Mouse (Mus musculus): Measurements from ENCODE around the gene Bri3.

Gene Bri3

DNA sequence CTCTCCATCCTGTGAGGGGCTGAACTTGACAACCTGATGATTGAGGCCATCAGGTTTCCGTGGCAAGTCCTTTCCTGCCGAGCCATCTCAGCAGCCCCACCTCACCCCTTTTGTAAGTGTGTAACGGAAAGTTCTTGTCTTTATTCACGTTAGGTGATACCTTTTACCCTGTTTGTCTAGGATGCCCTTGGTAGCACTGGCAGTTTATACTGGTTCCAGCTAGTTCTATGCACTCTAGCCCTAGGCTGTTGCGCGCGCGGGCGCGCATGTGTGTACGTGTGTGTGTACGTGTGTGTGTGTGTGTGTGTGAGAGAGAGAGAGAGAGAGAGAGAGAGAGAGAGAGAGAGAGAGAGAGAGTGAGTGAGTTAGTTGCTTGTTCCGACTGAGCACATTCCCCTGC, 19.3 kb downstream of the Bri3 start:
- DNase-seq = no peak

DNA sequence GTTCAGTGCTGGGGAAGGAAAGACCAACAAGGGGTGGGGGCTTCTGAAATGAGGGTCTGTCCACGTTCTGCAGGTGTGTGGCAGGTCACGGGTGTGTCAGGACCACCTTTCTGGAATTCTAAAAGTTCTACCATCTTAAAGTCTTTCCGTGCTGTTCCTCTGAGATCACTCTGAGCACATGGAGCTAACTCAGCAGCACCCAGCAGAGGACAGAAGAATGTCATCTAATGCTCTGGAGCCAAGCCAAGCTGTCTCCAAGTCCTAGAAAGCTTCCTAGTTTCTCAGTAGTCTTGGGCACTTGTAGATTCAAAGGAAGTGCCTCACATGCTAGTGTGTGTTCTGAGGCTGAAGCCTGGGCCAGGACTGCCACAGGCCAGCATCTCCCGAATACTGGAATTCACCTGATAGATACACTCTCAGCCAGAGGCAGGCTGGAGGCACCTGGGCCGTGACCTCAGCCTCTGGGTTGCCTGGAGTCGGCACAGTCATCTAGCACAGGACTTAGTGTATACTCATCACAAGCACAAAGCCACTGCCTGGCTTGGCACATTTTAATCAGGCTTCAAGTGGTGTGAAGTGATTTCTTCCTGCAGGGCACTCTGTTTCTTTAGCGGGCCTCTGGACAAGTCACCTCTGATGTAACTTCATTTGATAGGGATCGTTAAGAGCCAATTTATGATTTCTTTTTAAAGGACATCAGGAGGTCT, 23.5 kb downstream of the Bri3 start:
- no peak for DNase-seq

DNA sequence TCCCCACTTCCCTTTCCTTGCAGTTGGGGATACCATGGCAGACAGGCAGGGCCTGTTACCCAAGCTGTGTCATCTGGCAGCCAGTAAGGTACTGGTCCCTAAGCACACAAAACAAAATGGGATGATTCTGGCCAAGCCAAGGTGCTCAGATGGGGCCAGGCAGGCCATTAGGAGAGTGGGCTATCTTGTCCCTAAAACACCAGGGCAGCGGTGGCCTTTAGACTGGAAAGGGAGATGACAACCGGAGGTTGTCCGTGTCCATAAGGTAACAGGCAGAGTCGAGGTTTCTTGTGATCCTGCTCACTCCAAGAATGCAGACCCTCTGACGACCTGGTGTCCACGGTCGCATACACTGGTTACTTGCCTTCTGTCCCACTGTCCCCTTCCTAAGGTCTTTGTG, 25.7 kb downstream of the Bri3 start:
- DNase-seq = no peak

DNA sequence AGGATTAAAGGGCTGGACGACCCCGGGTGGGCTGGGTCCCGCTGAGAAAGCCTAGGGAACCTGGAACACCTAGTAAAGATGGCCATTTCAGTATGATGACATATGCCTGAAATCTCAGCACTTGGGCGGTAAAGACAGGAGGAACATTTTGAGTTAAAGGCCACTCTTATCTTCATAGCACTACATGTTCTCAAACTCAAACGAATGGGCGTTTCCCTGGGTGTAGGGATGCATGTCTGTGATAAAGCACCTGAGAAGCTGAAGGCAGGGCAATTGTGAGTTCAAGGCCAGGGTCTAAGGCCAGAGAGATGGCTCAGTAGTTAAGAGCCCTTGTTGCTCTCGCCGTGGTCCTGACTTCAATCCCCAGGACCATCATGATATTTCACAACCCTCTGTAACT, 26.2 kb downstream of the Bri3 start:
- no peak for DNase-seq

DNA sequence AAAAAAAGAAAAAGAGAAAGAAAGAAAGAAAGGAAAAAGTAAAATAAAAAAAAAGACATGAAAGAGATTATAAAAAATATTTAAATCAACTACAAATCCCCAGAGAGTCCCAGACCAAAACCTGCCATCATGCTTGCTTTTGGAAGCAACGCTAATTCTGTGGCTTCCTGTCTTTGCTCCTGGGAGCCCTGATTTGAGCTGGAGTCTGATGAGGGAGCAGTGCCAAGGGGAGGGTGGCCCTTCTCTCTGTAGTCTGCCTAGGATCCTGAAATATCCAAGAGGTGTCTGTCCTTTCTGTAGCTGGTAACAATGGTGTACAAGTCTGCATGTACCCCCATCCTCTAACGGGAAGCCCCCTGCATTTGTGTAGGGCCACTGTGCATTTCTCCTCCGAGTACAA, 26.9 kb downstream of the Bri3 start:
- no peak for DNase-seq

DNA sequence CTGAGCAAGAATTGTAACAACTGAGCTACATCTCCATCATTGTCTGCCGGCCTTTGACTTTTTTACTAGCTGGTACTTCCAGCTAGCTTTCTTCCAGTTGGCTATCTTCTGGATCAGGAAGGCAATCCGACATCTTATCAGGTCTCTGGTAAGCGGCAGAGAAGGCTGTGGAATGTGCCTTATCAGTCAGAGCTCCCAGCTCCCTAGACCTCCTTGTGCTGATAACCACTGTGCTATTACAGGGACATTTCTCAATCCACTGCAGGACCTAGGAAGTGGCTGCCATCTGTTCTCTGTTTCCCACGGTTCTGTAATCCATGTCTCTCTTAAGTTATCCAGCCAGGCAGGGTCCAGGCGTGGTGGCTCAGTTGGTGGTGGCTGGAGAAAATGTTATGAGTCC, 27.5 kb downstream of the Bri3 start:
- DNase-seq = no peak

DNA sequence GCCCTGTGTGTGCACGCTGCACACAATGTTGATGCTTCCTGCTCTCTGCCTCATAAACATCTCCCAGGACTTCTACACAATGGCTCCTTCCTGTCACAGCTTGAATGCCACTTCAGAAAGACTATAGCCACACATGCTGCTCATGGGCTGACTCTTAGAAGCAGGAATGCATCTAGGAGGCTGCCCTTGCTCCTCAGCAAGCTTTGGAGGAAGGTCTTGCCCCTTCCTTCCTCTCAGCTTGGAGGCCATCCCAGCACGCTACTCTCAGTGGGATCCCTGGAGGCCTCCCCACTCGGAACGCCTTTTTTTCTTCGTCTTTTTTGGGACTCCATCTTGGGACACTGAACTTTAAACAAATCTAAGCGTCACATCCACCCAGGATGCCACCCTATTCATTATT, 30.7 kb downstream of the Bri3 start:
- DNase-seq = no peak

DNA sequence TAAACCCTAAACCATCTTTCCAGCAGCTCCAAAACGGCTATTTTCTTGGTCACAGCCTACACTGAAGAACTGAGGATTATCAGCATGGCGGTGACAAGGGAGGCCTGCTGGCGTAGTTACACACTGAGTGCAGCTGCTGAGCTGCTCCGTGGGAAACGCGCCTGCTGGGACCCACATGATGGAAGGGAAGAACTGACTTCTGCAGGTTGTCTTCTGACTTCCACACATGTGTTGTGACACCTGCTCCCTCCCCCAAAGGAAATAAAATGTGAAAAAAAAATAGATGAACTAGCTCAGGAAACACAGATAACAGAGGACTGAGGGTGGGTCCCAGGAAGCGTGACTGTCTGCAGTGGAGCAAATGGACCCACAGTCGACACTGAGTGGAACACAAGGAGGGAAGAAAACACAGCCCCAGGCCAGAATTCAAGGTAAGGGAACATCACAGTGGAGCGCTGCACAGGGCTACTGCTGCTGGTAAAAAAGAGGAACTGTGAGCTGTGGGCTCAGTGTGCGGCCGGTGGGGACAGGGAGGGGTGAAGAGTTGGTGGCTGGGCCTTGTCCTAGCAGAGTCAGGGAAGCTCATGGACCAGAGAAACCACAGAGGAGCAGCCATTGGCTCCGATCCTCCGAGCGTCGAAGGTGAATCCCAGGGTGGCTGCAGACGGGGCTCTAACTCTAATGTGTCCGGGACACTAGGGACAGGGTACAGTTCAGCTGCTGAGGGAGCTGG, 32.8 kb downstream of the Bri3 start:
- no peak for DNase-seq

DNA sequence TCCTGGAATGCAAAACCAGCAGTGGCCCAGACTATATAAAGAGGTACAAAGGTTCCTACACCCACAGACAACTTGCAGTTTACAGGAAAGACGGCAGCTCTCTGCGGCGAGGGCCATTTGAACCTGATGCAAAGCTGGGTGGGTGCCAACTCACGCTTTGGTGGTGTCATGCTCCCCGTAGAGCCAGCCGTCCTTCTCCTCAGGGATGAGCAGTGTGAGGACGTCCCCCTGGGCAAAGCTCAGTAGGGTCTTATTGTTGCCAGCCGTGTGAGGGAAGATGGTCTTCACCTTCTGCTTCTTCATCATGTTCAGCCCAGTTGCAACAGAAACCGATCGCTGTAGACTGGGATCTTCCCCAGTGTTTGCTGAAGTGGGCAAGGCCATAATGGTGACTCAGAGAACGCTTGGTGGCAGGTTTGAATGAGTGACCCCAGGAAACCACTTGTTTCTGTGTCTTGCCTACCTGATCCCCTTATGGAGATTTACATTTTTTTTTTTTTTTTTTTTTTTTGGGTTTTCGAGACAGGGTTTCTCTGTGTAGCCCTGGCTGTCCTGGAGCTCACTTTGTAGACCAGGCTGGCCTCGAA, 34.2 kb downstream of the Bri3 start:
- no peak for DNase-seq

DNA sequence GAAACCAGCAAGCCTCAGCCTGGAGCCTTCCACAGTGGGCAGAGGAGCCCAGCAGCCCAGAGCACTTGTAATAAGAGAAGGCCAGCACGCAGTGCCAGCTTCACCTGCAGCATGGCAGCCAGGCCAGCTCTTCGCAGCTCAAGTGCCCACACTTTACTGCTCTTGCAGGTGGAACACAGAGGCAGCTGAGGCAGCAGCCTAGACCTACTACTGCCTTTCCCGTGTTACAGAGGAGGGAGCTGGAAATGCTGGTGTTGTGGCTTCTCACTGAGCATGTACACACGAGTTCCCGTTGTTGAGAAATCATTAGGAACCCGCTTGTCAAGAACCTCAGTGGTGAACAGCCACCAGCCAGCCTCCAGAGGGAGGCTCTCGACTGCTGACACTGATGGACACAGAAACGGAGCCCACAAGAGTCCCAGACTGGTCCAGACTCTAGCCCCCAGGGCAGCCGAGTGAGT, 34.9 kb downstream of the Bri3 start:
- DNase-seq = no peak

DNA sequence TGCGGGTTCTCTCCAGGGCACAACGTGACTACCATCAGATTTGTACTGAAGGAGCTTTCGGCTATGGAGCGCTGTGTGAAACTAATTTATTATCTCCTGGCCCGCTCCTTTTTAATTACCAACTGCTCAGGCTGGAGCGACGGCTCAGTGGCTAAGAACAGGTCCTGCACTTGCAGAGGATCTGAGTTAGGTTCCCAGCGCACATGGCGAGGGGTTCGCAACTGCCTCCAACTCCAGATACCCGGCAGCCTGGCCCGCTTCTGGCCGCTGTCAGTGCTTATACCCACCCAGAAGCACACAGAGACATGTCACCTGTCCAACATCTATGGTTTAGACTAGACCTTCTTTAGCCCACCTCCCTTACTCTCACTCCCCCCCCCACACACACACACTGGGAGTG, 35.7 kb downstream of the Bri3 start:
- no peak for DNase-seq

DNA sequence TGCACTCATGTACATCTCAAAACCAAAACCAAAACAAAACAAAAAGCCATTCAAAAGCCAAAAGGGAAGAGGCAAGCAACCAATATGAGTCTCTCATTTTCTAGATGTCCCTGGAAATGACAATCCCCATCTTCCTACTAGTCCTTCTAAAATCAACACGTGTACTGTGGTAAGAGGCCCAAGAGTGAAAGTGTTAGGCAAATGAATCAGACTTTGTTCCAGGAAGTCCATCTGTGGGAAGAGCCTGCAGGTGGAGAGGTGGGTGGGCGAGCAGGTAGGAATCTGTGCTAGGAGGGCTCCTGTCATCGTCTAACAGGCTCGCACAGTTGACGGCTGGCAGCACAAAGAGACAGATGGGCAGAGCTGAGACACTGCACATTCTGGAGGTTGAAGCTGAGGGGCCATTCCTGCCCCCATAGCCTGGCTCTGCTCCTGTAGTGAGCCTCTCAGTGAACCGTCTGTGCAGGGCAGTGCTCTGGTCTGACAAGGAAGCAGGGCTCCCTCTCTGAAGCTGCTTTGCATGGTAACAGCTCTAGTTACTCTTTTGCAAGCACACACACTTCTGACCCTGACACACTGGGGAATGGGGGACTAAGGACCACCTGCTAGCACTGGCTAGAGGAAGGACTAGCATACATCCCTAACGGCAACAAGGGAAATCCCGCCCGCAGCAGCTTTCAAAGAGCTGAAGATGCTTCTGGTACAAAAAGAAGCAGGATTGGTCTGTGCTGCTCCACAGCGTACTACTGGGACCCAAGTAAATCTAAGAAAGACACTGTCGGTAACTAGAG, 38.4 kb downstream of the Bri3 start:
- DNase-seq = no peak

DNA sequence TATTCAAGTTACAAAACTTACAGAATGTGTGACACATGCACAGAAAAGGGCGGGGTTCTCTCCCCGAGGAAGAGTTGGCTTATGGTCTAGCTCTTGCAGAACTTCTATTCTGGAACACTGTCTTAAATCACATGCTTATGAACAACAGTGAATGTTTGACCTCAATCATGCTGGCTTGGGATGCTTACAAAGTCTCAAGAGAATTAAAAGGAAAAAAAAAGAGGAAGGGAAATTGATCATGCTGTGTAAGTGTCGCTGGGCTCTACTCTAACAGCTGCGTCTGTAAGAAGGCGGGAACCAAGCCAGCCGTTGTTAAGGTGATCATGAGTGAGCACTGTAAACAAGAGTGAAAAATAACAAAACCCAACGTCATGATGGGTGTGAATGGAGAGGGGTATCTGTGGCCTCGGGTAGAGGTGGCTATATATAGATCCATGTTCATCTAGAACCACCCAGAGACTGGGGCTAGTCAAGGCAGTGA, 39.4 kb downstream of the Bri3 start:
- no peak for DNase-seq

DNA sequence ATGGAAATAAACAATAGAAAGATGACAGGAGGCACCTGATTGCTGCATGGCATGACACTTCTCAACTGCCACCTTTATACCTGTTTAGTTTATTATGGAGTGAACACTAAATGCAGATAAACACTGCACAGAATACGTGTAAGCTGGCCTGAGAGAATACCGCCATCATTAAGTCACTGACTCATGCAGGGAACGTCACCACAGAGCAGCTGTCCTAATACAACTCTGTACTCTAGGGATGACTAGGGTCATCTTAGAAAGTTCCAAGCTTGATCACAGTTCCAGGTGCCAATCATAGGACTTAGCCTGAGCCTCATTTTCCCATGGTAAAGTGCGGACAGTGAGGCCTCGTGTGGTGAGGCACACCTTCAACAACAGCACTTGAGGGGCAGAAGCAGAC, 40.4 kb downstream of the Bri3 start:
- DNase-seq = no peak

DNA sequence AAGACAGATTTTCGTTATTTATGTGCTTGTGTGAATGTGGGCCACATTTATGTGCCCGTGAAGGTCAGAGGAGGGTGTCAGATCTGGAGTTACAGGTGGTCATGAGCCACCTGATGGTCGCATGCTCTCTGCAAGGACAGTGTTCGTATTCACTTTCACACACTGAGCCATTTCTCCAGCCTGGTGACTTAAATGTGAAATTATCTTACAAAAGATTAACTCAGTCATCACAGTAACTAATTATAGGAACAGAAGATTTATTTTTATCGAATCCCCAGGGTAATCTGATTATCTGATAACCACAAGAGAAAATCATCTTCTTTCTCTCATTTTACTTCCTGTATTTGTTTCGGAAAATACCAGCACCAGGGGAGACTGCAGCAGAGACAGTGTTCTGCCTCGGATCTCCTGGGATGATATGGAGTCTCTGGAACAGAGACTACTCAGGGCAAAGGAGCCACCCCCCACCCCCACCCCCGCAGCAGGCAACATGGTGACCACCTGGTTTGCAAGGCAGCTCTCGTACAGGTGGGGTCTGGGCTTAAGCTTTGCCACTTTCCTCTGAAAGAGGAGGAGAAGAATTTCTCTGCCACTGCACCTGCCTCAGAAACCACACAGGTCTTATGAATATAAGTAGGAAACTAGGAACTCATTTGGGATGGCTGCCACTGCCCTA, 42.5 kb downstream of the Bri3 start:
- no peak for DNase-seq

DNA sequence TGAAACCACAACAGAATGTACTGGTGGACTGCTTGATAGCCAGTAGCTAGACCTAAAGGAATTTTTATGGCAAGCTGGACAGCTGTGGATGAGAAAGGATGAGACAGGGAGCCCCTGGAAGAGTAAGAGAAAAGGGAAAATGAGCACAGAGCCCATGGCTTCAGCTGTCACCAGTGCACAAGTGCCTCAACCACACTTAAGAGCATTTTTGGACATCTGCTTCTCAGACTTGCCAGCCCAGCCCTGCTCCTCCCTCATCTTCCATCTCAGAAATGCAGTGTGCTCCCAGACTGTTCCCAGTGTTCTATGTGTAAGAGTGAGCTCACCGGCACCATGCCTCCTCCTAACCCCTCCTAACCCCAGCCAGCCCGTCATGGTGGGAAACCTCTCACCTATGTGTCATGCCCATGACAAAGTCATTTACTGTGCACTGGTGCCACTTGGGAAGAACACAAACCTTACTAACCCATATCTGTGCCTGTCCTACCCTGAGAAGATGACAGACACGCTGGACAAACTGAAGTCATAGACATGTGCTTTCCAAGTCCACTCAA, 43.1 kb downstream of the Bri3 start:
- no peak for DNase-seq

DNA sequence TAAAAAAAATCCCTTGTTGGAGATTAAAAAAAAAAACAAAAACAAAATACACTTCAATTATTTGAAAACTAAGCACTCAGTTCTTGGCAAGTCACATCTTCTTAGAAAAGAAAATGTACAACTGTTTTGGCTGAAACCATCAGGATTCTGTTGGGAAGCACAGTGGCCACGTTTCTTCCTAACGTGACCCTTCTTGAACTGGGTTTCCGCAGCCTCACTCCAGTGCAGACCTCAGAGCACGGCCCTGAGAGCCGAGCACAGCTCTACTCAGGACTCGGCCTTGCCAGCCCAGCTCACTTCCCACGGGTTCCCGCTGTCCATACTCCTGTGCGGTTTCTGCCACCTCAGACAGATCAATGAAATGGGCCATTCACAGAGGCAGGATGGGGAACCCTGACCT, 44.2 kb downstream of the Bri3 start:
- no peak for DNase-seq

DNA sequence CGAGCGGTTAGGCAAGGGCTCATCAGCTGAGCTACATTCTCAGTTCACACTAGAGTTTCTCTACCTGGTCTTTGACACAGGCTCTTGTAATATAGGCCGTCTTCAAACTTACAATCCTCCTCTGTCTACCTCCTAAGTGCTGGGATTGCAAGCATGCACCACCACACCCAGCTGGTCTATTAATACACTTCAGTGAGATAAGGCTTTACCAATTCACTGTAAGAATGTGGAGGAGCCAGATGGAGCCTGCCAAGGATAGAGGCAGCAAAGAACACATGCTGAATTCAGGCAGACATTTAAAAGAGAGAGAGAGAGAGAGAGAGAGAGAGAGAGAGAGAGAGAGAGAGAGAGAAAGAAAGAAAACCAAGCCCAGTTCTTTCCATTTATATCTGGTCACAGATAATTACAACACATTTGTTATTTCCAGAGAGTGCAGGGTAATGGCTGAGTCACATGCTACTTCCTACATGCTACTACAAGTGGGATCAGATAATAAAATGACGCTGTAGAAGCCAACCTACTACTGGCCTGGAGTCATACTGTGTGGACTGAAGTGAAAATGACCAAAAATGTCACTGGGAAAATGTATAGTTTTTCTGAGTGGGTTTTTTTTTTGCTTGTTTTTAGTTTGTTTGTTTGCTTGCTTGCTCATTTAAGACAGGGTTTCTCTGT, 45.7 kb downstream of the Bri3 start:
- DNase-seq = no peak

DNA sequence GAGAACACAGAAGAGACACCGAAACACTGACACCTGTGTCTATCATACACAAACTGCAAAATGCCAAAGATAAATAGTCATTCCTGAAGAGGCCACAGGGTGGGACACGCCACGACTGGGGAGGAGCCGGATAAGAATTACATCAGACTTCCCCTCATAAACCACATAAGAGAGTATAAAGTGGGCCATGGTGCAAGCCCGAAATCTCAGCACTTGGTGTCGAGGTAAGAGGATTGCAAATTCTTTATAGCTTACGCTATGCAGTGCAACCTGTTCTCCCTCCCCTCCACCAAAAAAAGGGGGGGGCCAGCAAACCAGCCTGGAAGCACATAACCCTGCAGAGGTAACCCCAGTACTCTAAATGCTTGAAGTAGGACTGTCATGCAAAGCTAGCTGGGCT, 50.7 kb downstream of the Bri3 start:
- DNase-seq = no peak

DNA sequence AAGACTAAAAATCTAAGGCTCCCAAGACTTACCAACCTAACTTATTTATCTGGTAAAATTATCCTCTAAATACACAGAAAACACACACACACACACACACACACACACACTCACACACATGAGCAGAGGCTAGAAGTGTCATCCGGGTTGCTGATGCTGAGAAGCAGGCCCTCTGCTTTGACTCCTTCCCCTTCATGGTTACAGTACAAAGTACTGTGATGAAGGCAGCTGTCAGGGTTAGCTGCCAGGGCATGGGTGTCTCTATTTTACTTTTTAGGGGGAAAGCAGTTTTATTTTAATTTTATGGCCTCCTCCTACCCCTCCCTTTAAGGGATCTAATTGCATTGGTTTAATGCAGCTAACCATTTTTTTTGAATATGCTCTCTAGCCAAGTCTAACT, 51.1 kb downstream of the Bri3 start:
- no peak for DNase-seq

DNA sequence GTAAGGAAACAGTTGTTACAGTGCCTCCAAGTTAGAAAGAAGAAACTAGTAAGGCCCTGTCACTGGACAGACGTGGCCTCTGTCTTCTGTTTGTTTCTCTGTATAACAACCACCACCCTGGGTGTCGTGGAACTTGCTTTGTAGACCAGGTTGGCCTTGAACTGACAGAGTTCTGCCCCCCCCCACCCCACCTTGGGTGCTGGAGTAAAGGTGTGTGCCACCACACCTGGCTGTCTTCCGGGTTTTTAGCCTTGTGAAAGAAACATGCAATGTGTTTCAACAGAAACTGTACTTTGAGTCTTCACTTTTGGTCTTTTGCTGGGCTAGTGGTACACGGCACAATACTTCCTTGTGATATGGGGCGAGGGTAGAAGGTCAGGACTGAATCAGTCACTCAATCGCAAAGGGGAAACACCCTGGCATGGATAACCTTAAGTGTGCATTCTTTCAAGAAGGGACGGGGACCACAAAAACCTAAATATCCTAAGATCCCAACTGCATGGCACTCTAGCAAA, 51.9 kb downstream of the Bri3 start:
- no peak for DNase-seq

DNA sequence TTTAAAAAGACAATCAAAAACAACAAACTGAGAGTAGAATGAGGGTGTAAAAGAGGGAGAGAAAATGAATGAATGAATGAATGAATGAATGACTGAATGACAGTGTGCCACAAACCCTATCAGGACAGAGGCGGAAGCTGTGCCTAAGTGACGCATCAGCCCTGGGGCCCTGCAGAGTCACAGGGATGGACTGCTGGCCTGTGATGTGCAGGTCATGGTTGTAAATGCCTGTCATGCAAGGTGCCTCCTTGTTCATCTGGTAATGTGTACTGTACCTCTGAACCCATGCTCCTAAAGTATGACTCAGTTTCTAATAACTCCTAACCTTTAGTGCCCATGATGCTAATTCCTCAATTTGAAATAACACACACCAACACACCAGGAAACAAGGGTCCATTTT, 58.8 kb downstream of the Bri3 start:
- DNase-seq = no peak

All from cerebellum, adult 11 months (tissue).